Mouse (Mus musculus): ENCODE measurements around the gene Jmjd1c. TPM values are rescaled to one million over a fixed set of nuclear protein-coding genes. Genes with fewer than 3 reads are reported as not detected.
A peak's percentile ranks its signal among the peaks of the same experiment; 100 is the strongest.

Gene Jmjd1c
- polyA plus RNA-seq, 1 experiment from 2014 or later = 33.5 TPM

GRCm38 (mm10) chr10:67252353-67252752 lies 156.4 kb downstream of the Jmjd1c start:
- 62% methylated on average over 5 of the region's 5 CpGs for WGBS
- Histone ChIP-seq H3K4me2 (no peak overlapping the region), H3K27me3 (no peaks in the 10 kb centered on the region), H3K9ac (no peak overlapping the region), H3K27ac (peak overlapping the region; percentile 16; the same call in 1 of the 2 replicates), H3K36me3 (peaks cover 71% of the 10 kb centered on the region), H3K9me3 (replicated peaks) (no peaks in the 10 kb centered on the region), H3K4me1 (replicated peaks) (peaks cover 4% of the 10 kb centered on the region; the same call in 1 of the 2 replicates), H3K4me3 (no peak overlapping the region)
- no peak for ATAC-seq (replicated peaks; ENCODE audit: insufficient number of reproducible peaks, insufficient read depth, low FRiP score, low read depth)

GRCm38 (mm10) chr10:67253115-67253514 lies 157.2 kb downstream of the Jmjd1c start:
- Histone ChIP-seq H3K9me3 (replicated peaks) (no peaks in the 10 kb centered on the region), H3K9ac (no peak overlapping the region), H3K27ac (no peak overlapping the region), H3K4me1 (replicated peaks) (peaks cover 4% of the 10 kb centered on the region; the same call in 1 of the 2 replicates), H3K36me3 (peaks cover 69% of the 10 kb centered on the region), H3K4me2 (no peak overlapping the region), H3K27me3 (no peaks in the 10 kb centered on the region), H3K4me3 (no peak overlapping the region)
- WGBS = 96% methylated on average over 1 of the region's 1 CpGs
- ATAC-seq (replicated peaks; ENCODE audit: insufficient number of reproducible peaks, insufficient read depth, low FRiP score, low read depth) = no peak

GRCm38 (mm10) chr10:67264852-67265251 lies 168.9 kb downstream of the Jmjd1c start:
- Histone ChIP-seq H3K27ac (no peak overlapping the region), H3K9me3 (replicated peaks) (0 out of 2 replicates have a peak, but pooled peaks cover 4% of the 10 kb centered on the region), H3K27me3 (no peaks in the 10 kb centered on the region), H3K9ac (no peak overlapping the region), H3K4me2 (no peak overlapping the region), H3K36me3 (peaks cover 19% of the 10 kb centered on the region), H3K4me3 (no peak overlapping the region), H3K4me1 (replicated peaks) (no peaks in the 10 kb centered on the region)
- 67% methylated on average over 1 of the region's 1 CpGs for WGBS
- ATAC-seq (replicated peaks; ENCODE audit: insufficient number of reproducible peaks, insufficient read depth, low FRiP score, low read depth) = no peak

- ATAC-seq (replicated peaks; ENCODE audit: insufficient number of reproducible peaks, insufficient read depth, low FRiP score, low read depth) = no peak
- no peak overlapping the region for H3K4me2 ChIP-seq
- no peaks in the 10 kb centered on the region for H3K9me3 ChIP-seq (replicated peaks)
- H3K36me3 ChIP-seq = peaks cover 19% of the 10 kb centered on the region; the same call in 1 of the 2 replicates
- no peak overlapping the region for H3K27ac ChIP-seq
- H3K4me1 ChIP-seq (replicated peaks) = no peaks in the 10 kb centered on the region
- H3K4me3 ChIP-seq = no peak overlapping the region
- H3K9ac ChIP-seq = no peak overlapping the region
- no peaks in the 10 kb centered on the region for H3K27me3 ChIP-seq
Measured at GRCm38 (mm10) chr10:67275916-67276315, 180.0 kb downstream of the Jmjd1c start.

GRCm38 (mm10) chr10:67281852-67282251 lies 185.9 kb downstream of the Jmjd1c start:
- Histone ChIP-seq H3K27me3 (no peaks in the 10 kb centered on the region), H3K4me2 (peak overlapping the region; percentile 37), H3K9ac (no peak overlapping the region), H3K9me3 (replicated peaks) (no peaks in the 10 kb centered on the region), H3K4me3 (0 out of 2 replicates have a peak overlapping the region, but pooled peaks have one; percentile 1), H3K27ac (peak overlapping the region; percentile 65), H3K36me3 (no peaks in the 10 kb centered on the region), H3K4me1 (replicated peaks) (peaks cover 37% of the 10 kb centered on the region)
- 0 out of 2 replicates have a peak, but pooled peaks have one; percentile 37 for ATAC-seq (replicated peaks; ENCODE audit: insufficient number of reproducible peaks, insufficient read depth, low FRiP score, low read depth)
- 32% methylated on average over 8 of the region's 8 CpGs for WGBS

- H3K36me3 ChIP-seq = no peaks in the 10 kb centered on the region
- no peak overlapping the region for H3K9ac ChIP-seq
- H3K4me2 ChIP-seq = peak overlapping the region; percentile 91; the same call in 1 of the 2 replicates
- 29% methylated on average over 2 of the region's 2 CpGs for WGBS
- H3K4me3 ChIP-seq = no peak overlapping the region
- H3K9me3 ChIP-seq (replicated peaks) = no peaks in the 10 kb centered on the region
- H3K4me1 ChIP-seq (replicated peaks) = peaks cover 40% of the 10 kb centered on the region
- no peaks in the 10 kb centered on the region for H3K27me3 ChIP-seq
- ATAC-seq (replicated peaks; ENCODE audit: insufficient number of reproducible peaks, insufficient read depth, low FRiP score, low read depth) = no peak
- H3K27ac ChIP-seq = peak overlapping the region; percentile 65; the same call in 1 of the 2 replicates
Measured at GRCm38 (mm10) chr10:67282531-67282930, 186.6 kb downstream of the Jmjd1c start.

- WGBS = 78% methylated on average over 9 of the region's 9 CpGs
- Histone ChIP-seq H3K9ac (0 out of 2 replicates have a peak overlapping the region, but pooled peaks have one; percentile 94), H3K27ac (no peak overlapping the region), H3K9me3 (replicated peaks) (no peaks in the 10 kb centered on the region), H3K4me3 (peak overlapping the region; percentile 97), H3K36me3 (no peaks in the 10 kb centered on the region), H3K27me3 (no peaks in the 10 kb centered on the region), H3K4me2 (peak overlapping the region; percentile 91), H3K4me1 (replicated peaks) (peaks cover 47% of the 10 kb centered on the region)
- no peak for ATAC-seq (replicated peaks; ENCODE audit: insufficient number of reproducible peaks, insufficient read depth, low FRiP score, low read depth)
Measured at GRCm38 (mm10) chr10:67283516-67283915, 187.6 kb downstream of the Jmjd1c start.

GRCm38 (mm10) chr10:67284311-67284710 lies 188.4 kb downstream of the Jmjd1c start:
- peaks cover 50% of the 10 kb centered on the region for H3K4me1 ChIP-seq (replicated peaks)
- peak overlapping the region; percentile 77 for H3K27ac ChIP-seq
- no peaks in the 10 kb centered on the region for H3K9me3 ChIP-seq (replicated peaks)
- H3K36me3 ChIP-seq = no peaks in the 10 kb centered on the region
- ATAC-seq (replicated peaks; ENCODE audit: insufficient number of reproducible peaks, insufficient read depth, low FRiP score, low read depth) = no peak
- WGBS = 4% methylated on average over 10 of the region's 10 CpGs
- H3K4me3 ChIP-seq = peak overlapping the region; percentile 97
- H3K9ac ChIP-seq = peak overlapping the region; percentile 94
- H3K4me2 ChIP-seq = peak overlapping the region; percentile 91
- H3K27me3 ChIP-seq = no peaks in the 10 kb centered on the region

- H3K36me3 ChIP-seq = no peaks in the 10 kb centered on the region
- peak overlapping the region; percentile 77 for H3K27ac ChIP-seq
- peak overlapping the region; percentile 91 for H3K4me2 ChIP-seq
- WGBS = under 1% methylated on average over 41 of the region's 41 CpGs
- H3K4me1 ChIP-seq (replicated peaks) = peaks cover 50% of the 10 kb centered on the region
- no peaks in the 10 kb centered on the region for H3K27me3 ChIP-seq
- H3K9ac ChIP-seq = peak overlapping the region; percentile 94
- ATAC-seq (replicated peaks; ENCODE audit: insufficient number of reproducible peaks, insufficient read depth, low FRiP score, low read depth) = peak; percentile 58
- no peaks in the 10 kb centered on the region for H3K9me3 ChIP-seq (replicated peaks)
- H3K4me3 ChIP-seq = peak overlapping the region; percentile 97
Measured at GRCm38 (mm10) chr10:67284761-67285175, 188.8 kb downstream of the Jmjd1c start.

GRCm38 (mm10) chr10:67285176-67285814 lies 189.4 kb downstream of the Jmjd1c start, which contains the start of gene Nrbf2:
Gene Nrbf2, minus strand, starts transcription at chr10:67285305.
- 4% methylated on average over 40 of the region's 52 CpGs for WGBS
- Histone ChIP-seq H3K9me3 (replicated peaks) (no peaks in the 10 kb centered on the region), H3K4me2 (peak within 1 kb of the TSS; percentile 91), H3K9ac (peak within 1 kb of the TSS; percentile 94), H3K4me1 (replicated peaks) (peaks cover 50% of the 10 kb centered on the region), H3K36me3 (no peaks in the 10 kb centered on the region), H3K27me3 (no peaks in the 10 kb centered on the region), H3K27ac (peak within 1 kb of the TSS; percentile 77), H3K4me3 (peak within 1 kb of the TSS; percentile 97)
- peak; percentile 87 for ATAC-seq (replicated peaks; ENCODE audit: insufficient number of reproducible peaks, insufficient read depth, low FRiP score, low read depth)

GRCm38 (mm10) chr10:67287877-67288276 lies 192.0 kb downstream of the Jmjd1c start:
- H3K27ac ChIP-seq = peak overlapping the region; percentile 84
- no peak overlapping the region for H3K9ac ChIP-seq
- no peak overlapping the region for H3K4me2 ChIP-seq
- no peaks in the 10 kb centered on the region for H3K9me3 ChIP-seq (replicated peaks)
- WGBS = 34% methylated on average over 3 of the region's 3 CpGs
- peak; percentile 77 for ATAC-seq (replicated peaks; ENCODE audit: insufficient number of reproducible peaks, insufficient read depth, low FRiP score, low read depth)
- H3K4me1 ChIP-seq (replicated peaks) = peaks cover 43% of the 10 kb centered on the region
- H3K4me3 ChIP-seq = no peak overlapping the region
- no peaks in the 10 kb centered on the region for H3K36me3 ChIP-seq
- H3K27me3 ChIP-seq = no peaks in the 10 kb centered on the region

- Histone ChIP-seq H3K36me3 (no peaks in the 10 kb centered on the region), H3K27me3 (no peaks in the 10 kb centered on the region), H3K9ac (no peak overlapping the region), H3K9me3 (replicated peaks) (no peaks in the 10 kb centered on the region), H3K4me3 (no peak overlapping the region), H3K4me2 (no peak overlapping the region), H3K27ac (no peak overlapping the region), H3K4me1 (replicated peaks) (peaks cover 24% of the 10 kb centered on the region)
- 39% methylated on average over 4 of the region's 4 CpGs for WGBS
- ATAC-seq (replicated peaks; ENCODE audit: insufficient number of reproducible peaks, insufficient read depth, low FRiP score, low read depth) = no peak
Measured at GRCm38 (mm10) chr10:67290622-67291021, 194.7 kb downstream of the Jmjd1c start.

All from heart, embryonic 15.5 days (tissue).